Mouse (Mus musculus): ENCODE measurements at regions not wholly inside any gene's neighbourhood (a gene's known extent, or its start where the extent isn't known, plus 50 kb on each side); places are given as distances from the start of the nearest gene placed in this dataset.

DNA sequence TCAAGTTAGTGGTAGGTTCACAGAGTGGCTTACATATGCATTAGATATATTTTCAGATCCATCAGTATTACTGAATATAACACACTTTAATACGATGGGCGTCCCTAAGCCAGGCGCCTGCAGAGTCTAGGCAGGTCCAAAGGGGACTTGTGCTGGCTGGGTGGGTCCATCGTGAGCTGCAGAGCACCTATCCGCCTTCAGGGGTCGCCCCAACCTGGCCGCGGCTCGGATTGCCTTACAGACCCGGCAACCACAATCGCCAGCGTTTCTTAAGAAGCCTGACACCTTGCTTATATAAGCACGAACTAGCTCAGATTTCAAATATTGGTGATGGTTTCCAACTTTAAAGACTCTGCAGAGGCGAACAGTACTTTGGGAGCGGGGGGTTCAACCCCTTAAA is 227.3 kb downstream of the Gm11011 start:
- in situ Hi-C loops (cut with MboI, MseI), result no loop called here

DNA sequence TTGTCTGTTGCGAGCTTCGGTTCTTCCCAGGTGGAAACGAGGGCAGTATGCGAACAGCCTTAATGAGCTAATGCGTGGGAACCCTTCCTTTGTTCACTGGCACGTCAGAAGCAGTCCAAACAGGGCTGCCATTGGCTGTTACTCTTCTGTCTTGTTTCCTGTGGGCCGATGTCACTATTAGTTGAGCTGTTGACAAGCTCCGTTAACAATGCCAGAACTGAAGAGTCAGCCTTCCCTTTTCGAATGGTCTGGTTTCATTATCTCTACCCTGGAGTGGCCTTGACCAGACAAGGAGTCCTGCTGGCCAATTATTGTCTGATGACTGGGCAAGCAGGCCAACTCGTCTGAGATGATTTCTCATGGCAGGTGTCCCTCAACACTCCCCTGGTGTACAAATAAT is 230.1 kb downstream of the Gm11011 start:
- in situ Hi-C loops (cut with MboI, MseI), result loop anchor here in 1 of 2 experiments (10.0 kb wide), 1 partner anchor 1017 kb away; no protein-coding TSS in a partner anchor

DNA sequence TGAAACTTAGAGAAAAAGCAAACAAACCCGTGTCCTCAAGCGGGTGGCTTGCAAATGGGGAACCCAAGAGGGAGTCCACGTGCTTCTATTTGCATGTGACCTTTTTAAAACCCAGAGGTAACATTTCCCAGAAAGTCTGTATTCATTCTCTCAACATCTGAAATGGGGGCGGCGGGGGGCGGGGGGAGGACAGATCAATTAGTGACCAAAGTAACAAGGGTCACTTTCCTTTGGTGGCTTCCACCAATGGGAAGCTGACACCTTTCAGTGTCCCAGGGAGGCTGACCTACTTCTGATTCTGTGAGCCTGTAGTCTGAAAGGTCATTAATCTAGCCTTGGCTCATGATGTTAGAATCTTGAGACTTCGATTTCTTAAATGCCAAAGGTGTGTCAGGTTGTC is 236.0 kb downstream of the Gm11011 start:
- in situ Hi-C loops (cut with MboI, MseI), result loop anchor here in 1 of 2 experiments (10.0 kb wide), 1 partner anchor 1023 kb away; no protein-coding TSS in a partner anchor

DNA sequence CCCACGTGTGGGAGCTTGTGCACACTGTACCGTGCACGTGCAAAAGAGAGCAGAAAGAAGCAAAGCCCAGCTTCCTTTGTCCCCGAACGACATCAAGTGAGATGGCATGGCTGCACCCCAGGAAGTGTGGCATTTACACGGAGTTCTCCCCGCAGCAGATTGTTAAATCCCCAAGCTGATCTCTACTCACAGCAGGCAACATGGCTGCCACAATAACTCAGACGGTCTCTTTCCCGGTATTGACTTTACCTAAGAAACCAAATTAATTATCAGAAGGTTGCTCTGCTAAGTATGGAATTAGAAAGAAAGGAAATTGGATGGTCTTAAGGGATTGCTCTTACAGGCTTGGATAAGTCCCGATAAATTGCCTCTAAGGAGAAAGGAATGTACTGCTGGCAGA is 241.4 kb downstream of the Gm11011 start:
- in situ Hi-C loops (cut with MboI, MseI), result no loop called here

DNA sequence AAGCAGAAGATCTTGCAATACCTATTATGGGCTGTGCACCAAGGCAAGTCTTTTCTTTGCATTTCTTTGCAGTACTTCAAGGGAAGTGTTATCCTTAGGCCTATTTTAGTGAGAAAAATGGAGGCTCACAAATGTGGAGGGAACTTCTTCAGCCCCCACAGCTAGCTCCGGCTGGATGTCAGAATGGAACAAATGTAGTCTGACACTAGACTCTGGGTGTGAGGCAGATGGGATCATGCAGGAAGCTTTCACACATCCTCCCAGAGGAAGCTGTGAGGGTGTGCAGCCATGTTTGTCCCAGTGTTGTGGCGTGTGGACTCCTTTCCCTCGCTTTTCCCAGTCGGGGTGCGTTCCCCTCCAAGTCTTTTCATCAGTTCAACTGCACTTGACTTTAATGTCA is 268.0 kb downstream of the Gm11011 start:
- in situ Hi-C loops (cut with MboI, MseI), result no loop called here

DNA sequence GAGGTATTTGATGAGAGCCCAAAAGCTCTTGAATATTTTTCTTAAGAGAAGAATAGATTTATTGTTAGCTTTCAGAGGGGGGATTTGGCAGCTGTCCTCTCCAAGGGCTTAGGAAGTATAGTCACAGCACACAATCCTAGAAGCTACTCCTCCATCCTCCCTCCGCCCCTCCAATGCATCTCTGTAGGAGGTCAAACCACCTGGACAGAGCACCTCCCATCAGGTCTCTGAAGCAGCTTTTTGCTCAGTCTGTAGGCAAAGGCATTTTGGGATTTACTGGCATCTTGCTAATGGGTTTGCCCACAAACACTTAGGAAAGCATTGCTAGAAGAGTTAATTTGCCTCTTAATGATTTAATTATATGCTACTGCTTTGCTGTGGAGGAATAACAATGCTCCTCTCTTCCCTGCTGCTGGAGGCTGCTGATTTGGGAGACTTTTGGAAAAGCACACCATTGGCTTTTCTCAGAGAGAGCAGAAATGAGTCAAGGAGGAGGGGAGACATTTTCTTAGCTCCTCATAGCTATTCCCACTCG is 273.1 kb downstream of the Gm11011 start:
- in situ Hi-C loops (cut with MboI, MseI), result no loop called here

DNA sequence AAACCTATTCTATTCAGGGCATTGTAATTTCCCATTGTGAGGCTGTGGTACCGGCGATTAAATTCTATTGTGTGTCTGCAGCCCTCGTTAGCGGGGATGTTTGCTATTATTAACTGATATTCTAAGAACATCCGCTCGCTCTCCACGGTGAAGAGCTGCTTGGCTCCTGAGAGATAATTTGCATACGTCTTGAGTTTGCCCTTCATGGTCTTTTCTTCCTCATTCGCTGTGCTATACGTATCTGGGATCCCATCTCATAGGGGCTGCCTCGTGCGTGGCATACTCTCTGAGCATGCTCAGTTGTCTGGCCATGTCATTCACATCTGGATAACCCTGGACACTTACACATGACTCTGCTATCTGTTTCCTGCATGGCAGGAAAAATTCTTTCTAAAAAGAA is 275.7 kb downstream of the Gm11011 start:
- in situ Hi-C loops (cut with MboI, MseI), result no loop called here

DNA sequence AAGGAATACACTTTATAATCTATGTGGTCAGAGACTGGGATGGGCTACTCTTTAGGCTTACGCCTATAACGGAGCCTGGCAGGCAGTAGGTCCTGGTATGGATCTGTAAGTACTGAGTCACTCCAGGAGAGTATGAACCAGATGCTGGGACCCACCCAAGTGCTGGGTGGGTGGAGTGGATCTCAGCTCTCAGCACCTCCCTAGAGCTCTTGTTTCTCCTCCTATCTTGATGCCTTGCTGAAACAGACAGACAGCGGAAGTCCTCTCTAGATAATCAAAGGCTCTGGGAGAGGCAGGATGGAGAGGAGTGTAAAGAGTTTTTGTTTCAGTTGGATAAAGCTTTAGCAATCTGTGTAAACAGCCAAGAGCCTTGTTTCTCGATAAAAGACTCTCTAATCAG is 276.2 kb downstream of the Gm11011 start:
- in situ Hi-C loops (cut with MboI, MseI), result no loop called here

DNA sequence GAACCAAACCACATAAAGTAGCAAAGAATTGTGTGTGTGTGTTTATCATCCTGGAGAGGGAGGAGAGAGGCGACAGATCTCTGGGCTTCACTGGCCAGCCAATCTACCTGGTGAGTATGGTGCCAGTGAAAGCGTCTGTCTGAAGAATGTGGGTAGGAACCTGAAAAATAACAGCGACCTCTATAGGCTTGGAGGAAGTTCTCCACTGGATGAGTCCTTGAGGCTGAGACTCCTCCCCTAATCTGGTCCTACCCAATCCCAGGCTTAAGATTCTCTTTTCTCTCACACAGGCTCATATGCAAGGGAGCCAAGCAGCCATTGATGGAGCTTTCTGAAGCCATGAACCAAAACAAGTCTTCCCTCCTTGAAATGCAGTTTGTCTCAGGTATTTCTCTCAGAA is 283.2 kb downstream of the Gm11011 start:
- in situ Hi-C loops (cut with MboI, MseI), result no loop called here

DNA sequence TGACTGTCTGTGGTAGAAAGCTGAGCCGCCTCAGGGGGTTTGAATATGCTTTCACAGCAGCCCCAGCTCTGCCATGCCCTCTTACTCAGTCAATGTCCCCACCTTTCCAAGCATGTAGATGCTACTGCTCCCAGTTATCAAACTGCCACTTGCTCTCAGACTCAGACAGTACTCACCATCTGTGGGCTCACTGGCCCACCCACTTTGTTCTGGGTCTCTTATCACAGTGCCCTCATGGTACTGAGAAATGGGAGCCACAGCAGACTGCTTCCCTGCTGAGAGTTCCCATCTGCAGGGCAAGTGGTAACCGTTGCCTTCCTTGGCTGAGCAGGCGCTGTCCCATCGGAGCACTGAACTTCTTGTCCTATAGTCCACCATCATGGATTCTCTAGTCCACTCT is 286.6 kb downstream of the Gm11011 start:
- in situ Hi-C loops (cut with MboI, MseI), result no loop called here

DNA sequence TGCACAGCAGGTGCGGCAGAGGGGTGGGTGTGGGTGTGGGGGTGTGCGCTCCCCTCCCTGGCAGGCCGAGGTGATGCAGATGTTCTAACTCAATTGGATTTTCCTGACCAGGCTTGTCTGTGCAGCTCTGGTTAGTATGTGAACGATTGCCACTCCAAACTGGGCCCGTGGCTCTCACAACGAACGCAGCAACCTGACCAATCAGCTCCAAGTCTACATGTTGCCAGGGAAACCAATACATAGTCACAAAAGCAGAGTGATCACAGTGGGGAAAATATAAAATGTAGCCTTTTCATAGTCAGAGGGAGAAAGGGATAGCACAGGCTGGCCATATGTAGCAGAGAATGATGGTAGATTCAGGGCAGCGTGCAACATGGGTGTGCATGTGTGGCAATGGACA is 287.1 kb downstream of the Gm11011 start:
- in situ Hi-C loops (cut with MboI, MseI), result no loop called here

DNA sequence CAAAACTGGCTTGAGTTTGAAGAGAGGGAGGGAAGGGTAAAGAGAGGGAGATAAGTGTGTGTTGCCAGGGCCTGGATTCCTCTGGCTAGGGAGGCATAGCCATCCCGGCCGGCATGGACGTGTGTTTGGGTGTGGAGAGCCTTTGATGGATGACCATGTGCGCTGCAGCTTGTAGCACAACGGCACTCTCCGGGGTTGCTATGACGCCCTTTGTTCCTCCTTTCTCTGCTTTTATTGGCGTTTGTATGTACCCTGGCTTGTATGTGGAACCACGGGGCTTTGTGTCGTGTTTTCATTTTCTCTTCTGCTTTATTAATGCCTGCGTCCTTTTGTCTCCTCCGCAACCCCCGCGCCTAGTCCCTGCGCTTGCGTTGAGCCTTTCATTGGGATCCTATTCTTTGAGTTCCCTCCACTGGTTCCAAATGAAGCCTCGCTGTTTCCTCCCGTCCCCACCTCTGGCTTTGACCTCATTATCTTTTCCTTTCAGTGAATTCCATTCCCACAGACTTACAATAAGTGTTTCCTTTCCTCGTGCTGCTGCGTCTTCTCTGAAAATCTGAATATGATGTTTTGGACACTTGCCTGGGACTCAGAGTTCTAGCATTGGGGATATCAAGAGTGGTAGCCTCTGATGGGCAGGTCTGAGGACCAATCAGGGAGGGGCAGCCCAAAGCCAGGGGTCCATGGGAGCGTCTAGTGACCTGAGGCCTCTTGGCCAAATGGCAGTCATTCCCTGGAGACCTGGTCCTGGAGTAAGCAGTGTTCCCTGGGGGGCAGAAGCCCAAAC is 289.5 kb downstream of the Gm11011 start:
- in situ Hi-C loops (cut with MboI, MseI), result no loop called here

DNA sequence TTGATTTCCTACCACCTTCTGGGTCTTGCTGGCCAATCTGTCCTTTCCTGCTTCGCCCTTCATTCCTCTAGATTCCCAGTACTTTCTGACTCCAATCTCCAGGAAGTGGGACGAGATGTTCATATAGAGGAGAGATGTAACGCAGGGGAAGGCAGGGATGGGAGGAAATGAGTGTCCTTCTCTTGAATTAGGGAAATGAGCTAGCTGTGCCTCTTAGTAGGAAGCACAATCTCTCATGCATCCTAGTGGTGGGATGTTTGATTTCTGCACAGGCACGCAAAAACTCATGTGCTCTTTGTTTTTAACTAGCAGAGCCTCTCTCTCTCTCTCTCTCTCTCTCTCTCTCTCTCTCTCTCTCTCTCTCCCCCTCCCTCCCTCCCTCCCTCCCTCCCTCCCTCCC is 290.3 kb downstream of the Gm11011 start:
- in situ Hi-C loops (cut with MboI, MseI), result no loop called here

DNA sequence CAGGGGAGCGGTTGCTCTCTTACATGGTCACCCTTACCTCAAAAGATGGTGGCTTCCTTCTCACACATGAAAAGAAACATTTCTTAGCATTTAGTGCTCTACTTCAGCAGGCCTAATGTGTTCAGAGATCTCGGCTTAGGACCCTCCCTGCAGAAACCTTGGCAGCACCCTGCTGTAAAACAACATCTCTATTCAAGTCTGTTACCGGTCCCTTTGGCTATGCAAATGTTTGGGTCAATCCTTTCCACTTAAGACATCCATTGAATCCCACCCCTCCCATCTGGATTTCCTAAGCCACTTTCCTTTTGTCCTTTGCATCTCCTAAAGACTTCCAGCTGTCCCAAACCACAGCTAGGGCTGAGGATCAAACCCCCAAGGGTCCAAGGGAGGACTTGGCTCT is 294.2 kb downstream of the Gm11011 start:
- in situ Hi-C loops (cut with MboI, MseI), result no loop called here

DNA sequence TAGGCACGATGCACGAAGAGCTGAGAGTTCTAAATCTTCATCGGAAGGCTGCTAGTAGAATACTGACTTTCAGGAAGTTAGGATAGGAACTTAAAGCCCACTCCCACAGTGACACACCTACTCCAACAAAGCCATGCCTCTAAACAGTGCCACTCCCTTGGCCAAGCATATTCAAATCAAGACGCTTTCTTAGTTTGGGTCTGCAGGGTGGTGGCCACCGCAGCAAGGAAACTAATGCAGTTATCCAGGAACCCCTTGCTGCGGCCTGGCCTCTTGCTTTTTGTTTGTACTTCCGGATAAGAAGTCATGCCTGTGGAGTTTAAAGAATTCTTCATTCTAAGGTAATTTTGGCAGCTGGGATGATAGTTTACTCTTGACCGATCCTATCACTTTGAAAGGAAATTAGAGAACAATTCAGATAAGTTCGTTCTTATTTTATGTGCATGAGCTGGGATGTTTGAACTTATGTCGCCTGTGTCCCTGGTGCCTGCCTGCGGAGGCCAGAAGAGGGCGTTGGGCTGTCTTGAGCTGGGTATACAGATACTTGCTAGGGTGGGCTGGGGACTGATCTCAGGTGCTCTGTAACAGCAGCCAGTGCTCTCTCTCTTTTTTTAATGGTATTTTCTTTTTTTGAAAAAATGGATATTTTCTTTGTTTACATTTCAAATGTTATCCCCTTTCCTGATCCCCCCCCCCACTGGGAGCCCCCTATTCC is 298.5 kb downstream of the Gm11011 start:
- in situ Hi-C loops (cut with MboI, MseI), result no loop called here

DNA sequence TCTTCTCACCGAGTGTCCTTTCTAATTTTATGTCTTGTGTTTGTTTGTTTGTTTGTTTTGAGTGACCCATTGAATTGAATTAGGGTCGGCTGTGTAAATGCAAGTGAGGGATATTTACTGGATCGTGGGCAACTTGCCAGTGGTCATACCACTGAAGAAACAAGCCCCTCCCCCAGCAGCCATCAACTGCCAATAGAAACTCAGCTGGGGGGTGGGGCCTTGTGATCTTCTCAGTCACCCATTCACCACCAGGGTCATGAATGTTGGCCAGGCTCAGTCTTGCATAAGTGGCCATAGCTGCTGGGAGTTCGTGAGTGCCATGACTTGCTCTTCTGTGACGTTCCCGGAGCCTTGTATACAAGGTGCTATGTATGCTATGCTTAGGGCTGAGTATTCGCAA is 300.8 kb downstream of the Gm11011 start:
- in situ Hi-C loops (cut with MboI, MseI), result no loop called here

DNA sequence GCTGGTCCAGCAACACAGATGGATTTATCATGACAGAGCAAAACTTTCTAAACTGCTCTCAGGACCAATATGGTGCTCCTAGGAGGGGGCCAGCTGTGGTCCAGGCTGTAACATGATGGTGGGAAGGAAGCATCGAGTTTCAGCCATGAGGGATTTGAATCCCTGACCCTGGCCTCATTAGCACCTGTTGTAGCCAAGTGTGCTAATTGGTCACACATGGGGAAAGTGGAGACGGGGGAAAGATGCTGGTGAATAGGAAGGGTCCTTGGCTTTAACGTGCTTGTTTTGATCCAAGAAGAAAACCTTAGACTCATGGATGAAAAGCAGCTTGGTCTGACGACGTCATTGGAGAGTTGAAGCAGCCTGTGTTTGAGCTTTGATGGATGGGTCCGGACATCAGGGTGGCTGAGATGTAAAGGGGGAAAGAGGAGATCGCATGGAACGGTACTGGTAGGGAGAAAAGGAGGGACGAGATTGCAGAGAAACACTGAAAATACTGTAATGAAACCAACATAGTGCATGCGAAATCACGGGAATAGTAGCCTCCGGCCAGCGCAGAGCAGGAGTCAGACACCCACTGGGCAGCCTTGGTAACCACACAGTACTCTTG is 304.9 kb downstream of the Gm11011 start:
- in situ Hi-C loops (cut with MboI, MseI), result no loop called here

DNA sequence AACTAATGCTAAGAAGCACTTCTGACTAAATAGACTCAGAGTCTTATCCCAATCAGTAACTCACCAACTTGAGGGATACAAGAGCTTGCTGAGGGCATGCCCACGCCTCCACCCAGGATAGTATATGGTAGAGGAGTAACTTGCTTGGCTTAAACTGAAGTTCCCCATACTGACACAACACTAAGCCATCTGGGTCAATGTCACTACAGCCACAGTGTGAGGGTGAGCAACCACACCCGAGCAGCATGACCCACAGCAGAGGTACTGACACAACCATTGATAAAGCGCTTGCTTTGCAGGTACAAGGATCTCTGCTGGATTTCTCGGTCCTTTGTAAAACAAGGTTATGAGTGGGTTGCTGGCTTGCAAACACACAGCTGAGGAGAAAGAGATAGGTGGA is 312.2 kb downstream of the Gm11011 start:
- in situ Hi-C loops (cut with MboI, MseI), result no loop called here

DNA sequence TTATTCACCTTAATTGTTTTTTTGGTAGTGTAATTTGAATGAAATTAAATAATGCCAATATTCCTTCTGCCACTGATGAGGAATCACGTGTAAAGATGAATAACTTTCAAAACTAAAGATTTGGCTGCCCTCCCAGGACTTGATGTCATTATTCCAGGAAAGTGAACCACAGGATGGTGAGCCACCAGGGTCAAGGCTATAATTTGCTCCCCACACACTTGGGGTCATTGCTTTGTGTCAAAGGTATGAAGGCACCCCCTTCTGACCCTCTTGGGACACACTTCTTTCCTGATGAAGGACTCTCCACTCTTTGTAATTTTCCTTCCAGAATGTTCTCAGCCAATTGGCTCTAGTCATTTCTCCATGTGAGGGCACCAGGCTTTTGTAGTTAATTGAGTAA is 313.4 kb downstream of the Gm11011 start:
- in situ Hi-C loops (cut with MboI, MseI), result no loop called here

DNA sequence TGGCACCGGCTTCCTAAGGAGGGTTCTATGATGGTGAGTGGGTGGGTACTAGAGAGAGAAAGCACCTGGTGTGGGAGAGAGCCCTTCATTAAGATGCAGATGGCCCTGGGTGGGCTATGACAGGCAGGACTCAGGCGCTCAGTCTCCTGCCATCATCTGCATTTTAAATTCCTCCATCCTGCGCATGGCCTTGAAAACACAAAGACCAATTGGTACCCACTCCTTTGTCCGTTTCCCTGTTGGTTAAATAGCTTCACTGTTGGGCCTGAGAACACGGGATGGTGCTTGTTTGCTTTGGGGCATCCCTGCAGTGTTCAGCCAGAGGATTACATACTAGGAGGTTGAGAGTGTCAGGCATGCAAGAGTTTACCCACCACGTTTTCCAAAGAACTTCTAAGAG is 314.9 kb downstream of the Gm11011 start:
- in situ Hi-C loops (cut with MboI, MseI), result no loop called here

DNA sequence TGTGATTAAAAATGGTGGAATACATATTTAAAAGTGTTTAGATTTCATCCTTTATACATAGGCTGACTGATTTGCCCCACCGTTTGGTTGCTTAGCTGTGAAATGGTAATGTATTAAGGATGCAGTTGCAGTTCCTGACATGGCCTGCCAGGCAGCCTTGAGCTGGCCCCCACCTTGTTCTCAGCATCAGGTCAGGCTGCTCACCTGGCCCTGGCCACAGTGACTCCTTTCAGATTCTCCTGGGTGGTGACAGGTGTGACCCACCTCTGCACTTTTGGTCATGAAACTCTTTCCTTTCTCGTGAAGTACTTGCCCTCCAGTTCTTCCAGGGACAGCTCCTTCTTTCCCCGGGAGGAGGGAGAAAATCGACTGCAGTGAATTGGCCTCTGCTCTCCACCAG is 315.5 kb downstream of the Gm11011 start:
- in situ Hi-C loops (cut with MboI, MseI), result no loop called here

DNA sequence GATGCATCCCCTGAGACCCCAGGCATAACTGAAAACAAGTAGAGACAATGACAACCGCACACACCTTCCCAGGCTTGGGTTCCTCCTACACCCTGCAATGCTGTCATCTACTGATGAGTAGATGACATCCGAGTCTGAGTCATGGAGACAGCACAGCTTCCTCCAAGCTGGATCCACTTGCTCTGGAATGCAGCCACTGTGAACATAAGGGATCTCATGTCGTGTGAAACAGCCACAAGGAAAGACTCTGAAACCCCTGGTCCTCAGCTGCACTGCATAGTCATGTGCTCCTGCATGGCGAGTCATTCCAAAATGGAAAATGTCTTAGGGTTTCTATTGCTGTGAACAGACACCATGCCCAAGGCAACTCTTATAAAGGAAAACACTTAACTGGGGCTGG is 305.2 kb upstream of the Zfp64 start:
- in situ Hi-C loops (cut with MboI, MseI), result no loop called here

Data from T-helper 17 cell (primary cell).